8 mouse cellular contexts compared by ENCODE assay signal in the genomic region with DNA sequence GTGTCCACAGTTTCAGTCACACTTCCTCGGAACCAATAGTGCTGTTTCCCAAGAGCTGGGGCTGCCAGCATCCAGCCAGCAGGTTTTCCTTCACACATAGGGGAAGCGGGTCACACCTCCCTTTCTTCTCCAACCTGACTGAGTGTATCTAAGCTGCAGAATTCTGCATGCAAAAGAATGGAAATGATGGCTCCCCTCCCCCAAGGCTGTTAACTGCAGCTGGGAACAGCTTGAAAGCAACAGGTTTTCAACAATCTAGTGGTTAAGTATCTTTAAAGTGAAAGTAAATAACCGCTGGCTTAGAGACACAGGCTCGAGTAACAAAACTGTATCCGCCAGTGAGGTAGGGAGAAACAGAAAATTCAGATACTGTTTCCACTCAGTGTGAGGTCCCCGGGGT. TPM values are rescaled to one million over a fixed set of nuclear protein-coding genes. Genes with fewer than 3 reads are reported as not detected.
DNase-seq lines count a peak whose midpoint lies in the region; ATAC-seq and TF ChIP-seq lines count a peak whose summit lies in the region.

No protein-coding gene starts in this region.

- ATAC-seq in hematopoietic stem cell, adult 5-6 weeks (replicated peaks in 1 of 2; ENCODE audit: insufficient read depth in 1 of 2, low FRiP score in 2 of 2, low TSS enrichment in 1 of 2, low read depth in 1 of 2, poor library complexity in 2 of 2, severe bottlenecking in 2 of 2) = peak; percentile 32 to 51; a peak in 1 of 4 replicates
- ATAC-seq in liver, embryonic 14.5 days (ENCODE audit: insufficient read depth) = no peak

- no peaks in the 10 kb centered on the region for H3K27me3 ChIP-seq in heart, adult 2 months (ENCODE audit: control insufficient read depth, insufficient read depth, low read length)
- H3K27me3 ChIP-seq in liver, embryonic 14.5 days (ENCODE audit: control insufficient read depth, insufficient read depth, low read length) = no peaks in the 10 kb centered on the region
- no peaks in the 10 kb centered on the region for H3K27me3 ChIP-seq in thymus, adult 2 months (ENCODE audit: control insufficient read depth, insufficient read depth, low read length)

- no peak for TF ChIP-seq POLR2A in heart, adult 2 months (IDR thresholded peaks at IDR 0.05; ENCODE audit: insufficient read depth, low read depth, low read length)
- no peak for TF ChIP-seq POLR2A in thymus, adult 2 months (IDR thresholded peaks at IDR 0.05; ENCODE audit: control insufficient read depth, extremely low read depth, insufficient read depth, low read length, poor library complexity)

- H3K4me3 ChIP-seq in heart, adult 2 months = peak overlapping the region; percentile 52
- peak overlapping the region; percentile 45 for H3K4me3 ChIP-seq in liver, embryonic 14.5 days (ENCODE audit: insufficient read depth in 1 of 2, low read depth in 2 of 2, low read length in 2 of 2)
- H3K4me3 ChIP-seq in thymus, adult 2 months (ENCODE audit: control insufficient read depth, insufficient read depth, low read length) = peak overlapping the region; percentile 35

- no peaks in the 10 kb centered on the region for H3K9me3 ChIP-seq in liver, embryonic 14.5 days (ENCODE audit: control insufficient read depth, low read length)

- H3K79me2 ChIP-seq in heart, adult 2 months (replicated peaks; ENCODE audit: control insufficient read depth, insufficient read depth, low read length) = no peaks in the 10 kb centered on the region

- intact Hi-C loops in heart, adult 2 months (cut with DNase I) = no loop called here

- TF ChIP-seq EP300 in heart, adult 2 months (IDR thresholded peaks at IDR 0.05; ENCODE audit: insufficient read depth, low read depth, low read length) = no peak
- TF ChIP-seq EP300 in liver, embryonic 14.5 days (IDR thresholded peaks at IDR 0.05; ENCODE audit: low read depth) = no peak

- no peaks in the 10 kb centered on the region; the same call in 1 of the 2 replicates for H3K4me1 ChIP-seq in heart, adult 2 months (ENCODE audit: control insufficient read depth, insufficient read depth, low read length)
- H3K4me1 ChIP-seq in liver, embryonic 14.5 days (replicated peaks; ENCODE audit: control insufficient read depth in 2 of 2, insufficient read depth in 2 of 2, low read length in 1 of 2) = no peaks in the 10 kb centered on the region; a peak in 1 of 4 replicates
- peaks cover 32% of the 10 kb centered on the region for H3K4me1 ChIP-seq in thymus, adult 2 months (replicated peaks; ENCODE audit: control insufficient read depth, insufficient read depth, low read length)

- peak overlapping the region; percentile 28; the same call in 1 of the 2 replicates for H3K27ac ChIP-seq in heart, adult 2 months
- H3K27ac ChIP-seq in liver, embryonic 14.5 days = no peak overlapping the region
- H3K27ac ChIP-seq in thymus, adult 2 months (ENCODE audit: control insufficient read depth, insufficient read depth, low read length) = peak overlapping the region; percentile 74

- H3K4me2 ChIP-seq in liver, embryonic 14.5 days (ENCODE audit: low read depth) = peak overlapping the region; percentile 54

- no peak for TF ChIP-seq CTCF in heart, adult 2 months (IDR thresholded peaks at IDR 0.05)
- TF ChIP-seq CTCF in liver, embryonic 14.5 days (IDR thresholded peaks at IDR 0.05; ENCODE audit: low read depth) = no peak
- no peak for TF ChIP-seq CTCF in thymus, adult 2 months (IDR thresholded peaks at IDR 0.05; ENCODE audit: borderline replicate concordance, control insufficient read depth, extremely low read depth, insufficient read depth, low read length, poor library complexity)

- 8% methylated on average over 6 of the region's 6 CpGs for WGBS in heart, adult 2 months
- WGBS in liver, embryonic 14.5 days (ENCODE audit: insufficient replicate concordance) = 20% methylated on average over 6 of the region's 6 CpGs
- 12% methylated on average over 6 of the region's 6 CpGs for WGBS in thymus, adult 2 months

- peak in 1 of 2 experiments; percentile 13 for DNase-seq in heart, adult 2 months
- DNase-seq in heart, adult 11 months = no peak
- DNase-seq in ZHBTc4 (ENCODE audit: low read depth, low spot score) = peak; percentile 49
- no peak for DNase-seq in liver, embryonic 14.5 days (ENCODE audit: low read depth in 3 of 3, low spot score in 3 of 3)
- DNase-seq in thymus, adult 2 months = peak; percentile 38
- no peak for DNase-seq in cerebellum, postnatal 10 days
- no peak for DNase-seq in urinary bladder, adult 2 months (ENCODE audit: low spot score)

- no peaks in the 10 kb centered on the region for H3K36me3 ChIP-seq in heart, adult 2 months (ENCODE audit: control insufficient read depth, insufficient read depth, low read length)
- H3K36me3 ChIP-seq in liver, embryonic 14.5 days (replicated peaks; ENCODE audit: control insufficient read depth, insufficient read depth, low read depth) = no peaks in the 10 kb centered on the region
- no peaks in the 10 kb centered on the region for H3K36me3 ChIP-seq in thymus, adult 2 months (ENCODE audit: control insufficient read depth, insufficient read depth, low read length)

- peak overlapping the region; percentile 36 for H3K9ac ChIP-seq in heart, adult 2 months (ENCODE audit: low read depth, low read length)
- peak overlapping the region; percentile 43 for H3K9ac ChIP-seq in liver, embryonic 14.5 days (replicated peaks)

RNA-seq across cellular contexts. Expression of a gene that starts 25.6 kb away (rescaled TPM):
- 10 to 100 TPM in 1 of 2 experiments, 1 to 10 TPM in 1; 9.2 to 10.3 TPM for total RNA-seq in heart, adult 2 months (2021)
- polyA plus RNA-seq in heart, adult 2 months (2012; rRNA removed) = 6.3 and 8.3 TPM in 2 replicates
- total RNA-seq in hematopoietic stem cell, adult 5-6 weeks (2017) = 16.3 and 19.4 TPM in 2 replicates
- 5.0 and 5.6 TPM in 2 replicates for polyA plus RNA-seq in liver, embryonic 14.5 days (2012; rRNA removed)
- polyA plus RNA-seq in liver, embryonic 14.5 days (2014; fragmentation: Nextera tagmentation; extraction: Ambion mirVana) = 4.6 and 4.9 TPM in 2 replicates
- 29.4 and 34.4 TPM in 2 replicates for polyA plus RNA-seq in thymus, adult 2 months (2012; rRNA removed)
- 10.5 and 14.8 TPM in 2 replicates for polyA plus RNA-seq in urinary bladder, adult 2 months (2012; rRNA removed)

Comparison
In these comparisons a context has a peak if more than half of its experiments do, and no peak if none do; other contexts are left out.
1. DNase-seq: peak in ZHBTc4 (single experiment) and thymus, adult 2 months (single experiment); none in heart, adult 11 months (single experiment), liver, embryonic 14.5 days (0 of 3), cerebellum, postnatal 10 days (0 of 2) and urinary bladder, adult 2 months (single experiment).
2. Peak in every context shown above with its lines, with median percentiles within 50 percentile points of each other: H3K4me3 ChIP-seq.